Mouse (Mus musculus) cerebellum, adult 8-10 months (tissue): ENCODE data around the gene Mindy2.

ENCODE experiments used
- DNase-seq: peaks from one replicate; pipeline ENCODE4 v3.0.0; 2022

Gene Mindy2

DNA sequence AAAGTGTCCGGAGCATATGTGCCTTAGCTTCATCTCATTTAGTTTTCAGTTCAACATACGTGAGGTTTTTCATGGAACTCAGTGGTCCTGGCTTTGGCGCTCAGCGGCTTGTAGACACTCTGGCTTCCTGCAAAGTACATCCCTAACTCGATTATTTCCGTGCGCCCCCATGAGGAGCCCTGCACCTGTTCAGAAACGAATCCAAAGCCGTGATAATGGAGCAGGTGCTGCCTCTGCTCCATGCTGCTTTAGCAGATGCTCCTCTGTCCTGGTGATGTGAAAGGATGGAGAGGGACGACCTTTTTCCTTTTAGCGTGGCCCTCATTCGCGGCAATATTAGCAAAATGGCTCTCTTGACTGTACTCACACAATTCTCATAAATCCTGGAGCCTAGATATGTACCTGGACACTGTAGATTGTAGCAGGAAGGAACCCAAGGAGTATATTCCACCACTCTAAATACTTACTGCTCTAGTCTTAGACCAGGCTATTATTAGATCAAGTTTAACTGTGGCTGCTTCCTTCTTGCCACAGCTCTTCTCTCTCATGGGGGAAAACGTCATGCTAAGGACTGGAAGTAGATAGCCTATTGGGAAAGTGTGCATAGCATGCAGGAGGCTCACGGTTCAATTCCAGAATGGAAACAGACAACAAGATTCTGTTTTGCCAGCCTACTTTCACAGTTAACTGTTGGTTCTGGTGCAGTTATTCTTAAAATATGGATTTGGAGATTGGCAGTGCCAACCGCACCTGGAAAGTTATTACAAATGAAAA is 8.6 kb upstream of the Mindy2 start:
- peak; percentile 94 for DNase-seq

DNA sequence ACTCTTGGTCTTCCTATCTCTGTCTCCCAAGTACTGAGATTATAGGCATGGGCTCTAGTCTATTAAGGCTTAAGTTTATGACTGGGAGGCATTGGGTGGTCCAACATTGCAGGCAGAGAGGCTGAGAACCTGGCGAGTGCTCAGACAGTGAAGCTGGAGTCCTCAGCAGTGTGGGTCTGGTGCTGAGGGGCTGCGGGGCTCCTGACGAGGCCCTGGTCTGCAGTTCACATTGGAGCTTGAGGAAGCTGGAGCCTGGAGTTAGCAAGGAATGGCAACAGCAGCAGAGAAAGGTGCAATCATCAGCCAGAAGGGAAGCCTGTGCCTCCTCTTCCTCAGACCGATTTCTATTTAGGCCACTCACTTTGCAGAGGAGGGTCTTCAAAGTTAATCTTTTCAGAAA is 7.9 kb upstream of the Mindy2 start:
- DNase-seq: no peak

DNA sequence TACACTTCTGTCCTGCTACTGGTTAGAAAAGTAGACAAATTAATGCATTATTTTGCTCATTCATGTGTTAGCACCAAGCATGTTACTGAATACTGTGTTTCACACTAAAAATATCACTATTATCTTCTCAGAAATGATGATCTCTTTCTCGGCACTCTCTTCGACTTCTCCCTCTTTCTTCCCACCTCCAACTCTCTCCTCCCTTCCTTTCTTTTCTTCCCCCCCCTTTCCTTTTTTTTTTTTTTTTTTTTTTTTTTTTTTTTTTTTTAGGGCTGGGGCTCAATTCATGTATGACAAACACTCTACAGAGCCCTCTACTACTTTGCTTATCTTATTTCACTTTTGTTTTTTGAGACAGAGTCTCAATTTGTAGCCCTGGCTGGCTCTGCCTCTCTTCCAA is 1.3 kb upstream of the Mindy2 start:
- no peak for DNase-seq

DNA sequence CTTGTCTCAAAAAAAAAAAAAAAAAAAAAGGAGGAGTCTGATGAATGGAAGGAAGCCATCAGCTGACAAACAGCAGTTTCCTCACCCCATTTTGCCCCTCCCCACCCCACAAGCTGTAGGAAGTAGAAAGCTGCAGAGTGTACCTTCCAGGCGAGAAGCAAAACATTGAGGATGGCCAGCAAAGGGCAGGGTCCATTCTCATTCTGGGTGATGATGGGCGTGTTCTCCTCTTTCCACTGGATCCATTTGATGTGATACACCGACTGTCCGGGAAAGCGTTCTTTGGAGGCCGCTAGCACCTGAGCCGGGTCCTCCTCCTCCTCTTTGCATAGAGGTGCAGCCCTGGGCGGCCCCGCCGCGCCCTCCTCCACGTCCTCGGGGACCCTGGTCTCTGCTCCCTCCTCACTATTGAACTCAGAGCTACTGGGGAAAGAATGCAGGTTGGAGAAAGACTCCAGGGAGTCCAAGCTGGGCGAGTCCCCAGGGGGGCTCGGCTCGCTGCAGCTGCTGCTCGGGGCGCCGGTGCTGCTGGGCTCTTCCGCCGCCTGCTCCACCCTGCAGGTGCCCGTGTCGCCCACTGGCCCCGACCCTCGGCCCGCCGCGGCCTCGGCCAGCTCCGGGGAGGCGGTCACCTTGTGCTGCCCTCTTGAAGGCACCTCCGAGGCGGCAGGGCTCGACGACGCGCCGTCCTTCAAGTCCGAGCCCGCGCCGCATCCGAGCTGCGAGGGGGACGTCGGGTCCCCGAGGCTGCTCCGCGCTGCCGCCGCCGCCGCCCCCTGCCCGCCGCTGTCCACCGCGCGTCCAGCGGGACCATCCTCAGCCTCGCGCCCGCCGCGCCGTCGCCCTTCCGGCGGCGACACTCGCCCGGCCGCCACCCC is 605 bp downstream of the Mindy2 start, which contains the start of gene Gm10642:
Gene Gm10642, plus strand, starts transcription at position 122 of the 878 bp plus-strand sequence.
- DNase-seq: peak; percentile 71

DNA sequence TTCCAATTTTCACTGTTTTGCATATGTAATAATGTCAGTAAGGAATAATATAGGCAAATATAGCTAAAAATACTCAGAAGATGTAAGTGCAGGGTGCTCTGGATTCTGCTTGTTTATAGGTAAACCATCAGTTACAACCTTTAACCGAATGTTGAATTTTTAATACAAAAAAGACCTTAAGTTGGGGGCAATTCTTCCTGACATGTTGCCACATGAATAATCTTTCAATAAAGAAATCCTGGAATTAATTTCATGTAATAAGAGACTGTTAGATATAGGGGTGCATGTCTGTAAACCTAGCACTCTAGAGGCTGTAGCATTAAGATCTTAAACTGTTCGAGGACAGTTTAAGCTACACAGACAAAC is 1.2 kb downstream of the Mindy2 start:
- DNase-seq: no peak

DNA sequence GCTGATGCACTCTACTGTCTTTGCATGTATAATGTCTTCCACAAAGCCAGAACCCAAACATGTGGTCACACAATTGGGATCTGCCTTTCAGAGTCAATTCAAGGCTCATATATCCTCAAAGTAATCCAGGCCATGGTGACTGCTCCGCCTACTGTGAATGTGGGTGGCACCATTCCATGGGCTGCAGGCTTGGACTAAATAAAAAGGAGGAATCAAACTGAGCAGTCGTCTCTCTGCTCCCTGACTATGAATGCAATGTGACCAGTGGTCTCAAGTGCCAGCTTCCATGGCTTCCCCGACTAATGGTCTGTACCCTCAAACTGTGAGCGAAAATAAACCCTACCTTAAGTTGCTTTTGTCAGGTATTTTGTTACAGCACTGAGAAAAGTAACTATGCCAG is 2.5 kb downstream of the Mindy2 start:
- DNase-seq: no peak

DNA sequence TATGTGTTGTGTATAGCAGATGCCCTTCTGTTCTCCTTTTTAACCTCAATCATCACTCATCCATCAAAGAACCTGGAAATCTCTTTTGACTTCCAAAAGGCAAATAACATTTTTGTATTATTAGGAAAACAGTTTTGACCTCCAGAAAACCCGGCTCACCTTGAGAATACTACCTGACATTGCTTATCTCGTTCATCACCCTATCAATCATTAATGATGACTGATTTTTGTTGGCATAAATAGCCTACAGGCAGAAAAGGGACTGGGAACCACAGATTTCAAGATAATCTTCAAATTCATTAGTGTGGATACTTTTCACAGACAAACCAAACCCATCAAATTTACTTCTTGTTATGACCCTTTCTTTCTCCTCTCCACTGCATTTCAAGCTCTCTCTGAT is 3.1 kb downstream of the Mindy2 start:
- DNase-seq: no peak

DNA sequence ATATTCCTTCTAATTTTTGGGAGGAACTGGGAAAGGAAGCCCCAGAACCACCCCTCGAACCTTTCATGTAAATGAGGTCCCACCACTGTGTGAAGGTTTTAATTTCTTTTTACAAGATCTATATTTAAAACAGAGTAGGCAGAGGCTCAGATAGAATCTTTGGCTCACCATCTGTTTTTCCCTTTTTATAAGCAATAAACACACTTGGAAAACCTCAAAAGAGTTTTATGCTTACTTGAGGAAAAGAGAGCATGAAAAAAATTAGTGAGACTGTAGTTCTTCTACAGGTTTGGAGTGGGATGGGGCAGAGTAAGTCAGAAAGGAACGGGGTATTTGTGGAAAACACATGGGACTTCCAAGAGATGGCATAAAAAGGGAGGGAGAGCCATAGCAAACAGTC is 4.8 kb downstream of the Mindy2 start:
- no peak for DNase-seq

DNA sequence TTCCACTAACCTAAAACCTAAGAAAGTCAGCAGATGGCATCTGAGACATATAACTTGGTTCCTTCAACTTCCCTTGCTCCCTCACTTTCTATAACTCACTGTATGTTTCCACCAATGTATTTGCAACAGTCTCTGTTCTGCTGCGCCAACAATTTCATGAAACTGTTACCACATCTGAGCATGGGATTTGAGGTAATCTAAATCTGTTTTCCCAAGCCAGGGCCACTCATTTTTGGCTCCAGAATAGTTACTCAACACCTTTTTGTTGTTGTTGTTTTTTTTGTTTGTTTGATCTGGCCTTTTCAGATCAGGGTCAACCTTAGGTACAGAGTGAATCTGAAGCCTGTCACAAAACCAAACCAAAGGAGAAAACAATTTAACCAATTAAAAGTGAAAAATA is 6.0 kb downstream of the Mindy2 start:
- DNase-seq: no peak

DNA sequence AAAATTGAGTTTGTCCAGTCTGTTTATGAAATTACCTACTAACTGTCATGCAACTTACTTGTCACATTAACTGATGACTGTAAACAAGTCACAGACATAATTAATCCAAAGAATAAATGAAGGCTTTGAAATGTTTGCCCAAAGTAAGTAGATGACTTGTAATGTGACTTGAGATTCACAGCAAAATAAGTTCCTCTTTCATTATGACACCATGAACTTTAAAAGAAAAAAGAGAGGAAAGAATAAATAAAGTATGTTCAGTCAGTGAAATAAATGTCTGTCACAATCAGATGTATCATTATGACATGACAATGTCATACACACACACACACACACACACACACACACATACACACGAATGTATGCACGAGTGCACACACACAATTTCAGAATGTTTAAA is 6.7 kb downstream of the Mindy2 start:
- DNase-seq: no peak

DNA sequence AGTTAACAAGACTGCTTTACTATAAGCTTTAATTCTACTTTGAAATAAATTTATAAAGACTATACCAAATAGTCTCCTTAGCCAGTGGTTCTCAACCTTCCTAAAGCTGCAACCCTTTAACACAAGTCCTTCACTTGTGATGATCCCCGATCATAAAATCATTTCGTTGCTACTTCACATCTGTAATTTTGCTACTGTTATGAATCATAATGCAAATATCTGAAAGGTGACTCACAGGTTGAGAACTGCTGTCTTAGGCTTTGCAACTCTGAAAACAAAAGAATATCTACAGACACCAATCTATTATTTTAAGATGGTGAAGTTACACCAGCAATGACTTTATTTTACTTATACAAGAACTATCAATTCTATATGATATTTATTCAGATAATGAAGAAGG is 20.2 kb downstream of the Mindy2 start:
- DNase-seq: no peak

DNA sequence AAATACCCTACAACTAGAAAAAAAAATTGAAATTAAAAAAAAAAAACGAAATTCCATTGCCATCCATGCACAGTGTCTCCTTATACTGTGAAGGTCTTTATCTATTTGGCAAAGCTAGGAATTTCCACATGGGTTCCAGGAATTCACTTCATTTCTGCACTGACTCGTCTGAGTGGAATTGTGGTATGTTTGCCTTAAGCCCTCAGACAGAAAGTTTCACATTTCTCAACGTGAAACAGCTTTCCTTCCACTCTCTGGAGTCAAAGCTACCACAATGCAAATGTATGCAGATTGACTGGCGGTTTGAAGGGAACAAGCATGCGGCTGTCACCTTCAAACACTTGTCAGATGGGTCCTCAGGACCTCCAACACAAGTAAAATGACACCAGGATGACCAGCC is 25.3 kb downstream of the Mindy2 start:
- DNase-seq: no peak

DNA sequence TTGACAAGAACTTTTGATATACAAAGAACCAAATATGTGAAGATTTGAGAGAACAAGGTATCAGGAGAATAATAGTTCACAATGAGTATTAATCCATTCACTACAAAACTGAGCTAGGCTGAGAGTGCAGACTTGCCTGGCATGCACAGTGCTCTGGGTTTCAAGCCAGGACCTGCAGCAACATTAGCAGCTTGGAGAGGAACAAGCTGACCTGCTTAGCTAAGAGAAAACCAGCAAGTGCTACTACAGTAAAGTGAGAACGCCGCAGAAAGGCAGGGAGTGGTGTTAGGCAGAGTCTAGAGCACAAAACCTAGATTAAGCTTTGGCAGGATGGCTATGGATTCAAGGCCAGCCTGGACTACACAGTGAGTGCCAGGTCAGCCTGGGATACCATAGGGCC is 27.3 kb downstream of the Mindy2 start:
- peak; percentile 47 for DNase-seq

DNA sequence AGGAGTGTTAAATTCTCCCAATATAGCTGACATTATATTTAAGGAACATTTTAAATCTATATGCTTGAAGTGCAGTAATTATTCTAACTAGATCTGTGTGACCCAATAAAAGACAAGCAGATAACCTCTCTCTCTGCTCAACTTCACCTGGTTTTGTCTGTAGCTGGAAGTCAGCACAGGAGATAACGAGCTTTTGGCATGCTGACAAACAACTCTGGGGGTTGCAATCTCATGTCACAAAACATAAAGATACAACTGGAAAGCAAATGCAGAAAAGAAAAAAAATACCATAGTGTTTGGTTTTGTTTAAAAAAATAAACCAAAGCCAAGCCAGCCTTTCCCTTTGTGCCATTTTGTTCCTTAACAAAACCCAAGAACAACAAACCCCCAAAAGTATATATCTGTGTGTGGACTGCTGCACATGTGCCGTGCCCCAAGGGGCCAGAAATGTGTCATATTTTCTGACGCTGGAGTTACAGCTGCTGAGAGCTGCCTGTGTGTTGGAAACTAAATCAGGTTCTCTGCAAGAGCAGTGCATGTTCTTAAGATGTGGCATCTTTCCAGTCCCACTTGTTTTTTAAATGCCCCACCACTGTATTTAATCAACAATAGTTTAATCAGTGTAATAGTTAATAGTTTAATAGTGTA is 45.8 kb downstream of the Mindy2 start:
- DNase-seq: no peak

DNA sequence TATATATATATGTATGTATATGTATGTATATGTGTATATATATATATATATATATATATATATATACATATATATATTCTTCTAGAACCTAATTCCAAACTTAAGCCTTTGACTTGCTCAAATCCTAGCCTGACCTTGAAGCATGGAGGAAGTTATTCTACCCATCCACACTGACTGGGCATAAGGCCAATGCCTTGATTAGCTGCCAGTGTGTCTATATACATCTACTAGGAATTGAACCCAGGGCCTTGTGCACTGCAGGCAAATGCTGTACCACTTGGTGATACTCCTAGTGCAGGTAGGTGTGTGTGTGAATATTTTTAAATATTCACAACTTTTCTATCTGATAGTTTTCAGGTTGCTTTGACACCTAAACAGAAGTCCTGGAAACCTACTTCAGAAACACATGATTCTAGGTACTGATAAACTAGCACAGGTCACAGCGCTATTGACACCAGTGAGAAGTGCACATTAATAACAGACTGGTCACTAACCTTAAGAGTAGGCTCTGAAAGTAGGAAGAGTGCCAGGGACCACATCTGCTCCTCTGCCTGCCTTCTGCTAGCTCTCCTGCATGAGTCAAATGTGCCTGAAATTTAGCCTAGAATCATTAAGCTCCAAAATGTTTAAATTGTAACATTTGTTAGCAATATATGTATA is 54.7 kb downstream of the Mindy2 start:
- peak; percentile 36 for DNase-seq

DNA sequence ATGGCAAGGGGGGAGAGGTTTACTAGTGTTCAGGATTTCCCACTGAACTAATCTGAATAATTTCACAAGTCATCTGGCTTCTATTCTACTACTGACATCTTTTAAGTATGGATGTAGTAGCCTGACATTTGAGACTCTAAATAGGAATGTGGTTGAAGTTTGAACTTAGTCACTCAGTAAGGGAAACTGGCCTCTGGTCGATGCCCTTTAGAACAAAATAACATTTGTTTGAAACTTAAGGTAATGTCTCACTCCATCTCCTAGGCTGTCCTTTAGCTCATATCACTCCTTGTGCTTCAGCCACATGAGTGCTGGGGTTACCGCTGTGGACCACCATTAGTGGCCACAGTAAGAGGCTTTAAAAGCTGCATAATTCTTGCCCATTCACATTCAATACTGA is 58.7 kb downstream of the Mindy2 start:
- DNase-seq: no peak

DNA sequence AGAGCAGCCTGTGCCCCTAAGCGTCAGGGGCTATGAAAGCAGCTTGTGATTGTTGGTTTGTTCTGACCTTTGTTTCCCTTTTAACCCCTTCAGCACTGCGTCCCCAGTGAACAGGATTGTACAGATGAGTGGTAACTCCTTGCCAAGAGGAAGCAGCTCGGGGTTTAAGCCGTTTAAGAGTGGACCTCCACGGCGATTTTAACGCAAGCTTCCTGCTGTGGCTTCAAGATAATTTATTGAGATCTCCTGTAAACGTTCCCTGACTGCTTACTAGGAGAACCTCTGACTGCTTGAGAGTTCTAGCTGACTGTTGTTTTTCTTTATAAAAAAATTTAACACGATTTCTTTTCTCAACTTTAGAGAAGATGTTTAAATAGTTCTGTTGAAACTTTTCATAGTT is 65.5 kb downstream of the Mindy2 start:
- DNase-seq: no peak

DNA sequence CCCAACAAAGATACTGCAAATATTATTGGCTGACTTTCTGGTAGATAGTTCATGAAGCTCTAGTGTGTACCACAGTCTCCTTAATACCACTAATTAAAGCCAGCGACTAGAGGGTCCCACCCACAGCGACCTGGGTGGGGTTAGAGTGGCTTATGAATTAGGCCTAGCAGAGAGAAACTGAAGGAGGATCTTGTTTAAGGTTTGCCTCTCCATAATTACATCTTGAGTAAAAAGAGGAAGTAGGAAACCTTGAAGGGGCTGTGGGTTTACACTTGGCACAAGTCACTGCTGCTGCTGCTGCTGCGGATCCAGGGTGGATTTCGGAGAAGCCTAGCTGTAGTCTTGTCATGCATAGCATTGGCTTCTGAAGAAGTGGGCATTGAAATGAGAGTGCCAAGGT is 66.2 kb downstream of the Mindy2 start:
- DNase-seq: no peak

DNA sequence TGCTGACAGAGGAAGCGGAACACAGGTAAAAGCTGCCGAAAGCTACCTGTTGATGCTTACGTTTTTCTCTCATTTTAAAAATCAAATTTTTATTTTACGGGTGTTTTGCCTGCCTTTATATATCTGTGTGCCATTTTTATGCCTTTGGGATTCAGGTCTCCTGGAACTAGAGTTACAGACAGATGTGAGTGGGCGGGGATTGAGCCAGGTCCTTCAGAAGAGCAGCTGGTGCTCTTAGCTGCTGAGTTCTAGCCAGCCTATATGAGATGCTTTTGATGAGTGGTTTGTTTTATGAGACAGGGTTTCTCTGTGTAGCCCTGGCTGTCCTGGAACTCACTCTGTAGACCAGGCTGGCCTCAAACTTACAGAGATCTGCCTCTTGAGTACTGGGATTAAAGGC is 69.8 kb downstream of the Mindy2 start:
- no peak for DNase-seq

DNA sequence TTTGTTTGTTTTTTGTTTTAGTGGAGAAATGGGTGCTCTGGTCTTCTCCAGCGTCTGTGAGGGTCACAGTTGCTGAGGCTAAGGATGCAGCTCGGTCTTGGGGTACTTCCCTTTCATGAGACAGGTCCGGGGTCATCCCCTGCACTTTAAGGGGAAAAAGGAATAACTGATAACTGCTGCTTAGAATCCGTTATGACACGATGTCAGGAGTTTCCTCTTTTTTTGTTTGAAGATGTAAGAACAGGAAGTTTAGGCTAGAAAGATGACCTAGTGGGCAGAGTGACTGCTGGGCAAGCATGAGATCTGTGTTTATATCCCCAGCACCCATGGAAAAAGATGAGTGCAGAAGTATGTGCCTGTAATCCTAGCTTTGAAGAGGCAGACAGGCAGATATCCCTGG is 71.8 kb downstream of the Mindy2 start:
- DNase-seq: no peak

DNA sequence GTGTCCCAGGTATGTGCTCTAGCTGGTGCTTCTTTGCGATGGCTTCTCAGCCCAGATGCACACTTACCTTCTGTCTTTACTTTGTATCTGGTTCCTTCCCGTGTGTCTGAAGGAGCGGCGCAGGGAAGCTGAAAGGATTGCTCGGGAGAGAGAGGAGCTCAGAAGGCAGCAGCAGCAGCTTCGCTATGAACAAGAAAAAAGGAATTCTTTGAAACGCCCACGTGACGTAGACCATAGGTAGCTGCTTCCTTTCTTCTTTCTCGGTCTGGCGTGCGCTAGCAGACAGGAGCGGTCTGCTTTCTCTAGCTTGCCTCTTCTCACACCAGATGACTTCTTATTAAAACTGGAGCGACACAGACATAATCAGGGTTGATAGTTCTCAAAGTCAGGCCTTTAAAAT is 72.3 kb downstream of the Mindy2 start:
- no peak for DNase-seq

DNA sequence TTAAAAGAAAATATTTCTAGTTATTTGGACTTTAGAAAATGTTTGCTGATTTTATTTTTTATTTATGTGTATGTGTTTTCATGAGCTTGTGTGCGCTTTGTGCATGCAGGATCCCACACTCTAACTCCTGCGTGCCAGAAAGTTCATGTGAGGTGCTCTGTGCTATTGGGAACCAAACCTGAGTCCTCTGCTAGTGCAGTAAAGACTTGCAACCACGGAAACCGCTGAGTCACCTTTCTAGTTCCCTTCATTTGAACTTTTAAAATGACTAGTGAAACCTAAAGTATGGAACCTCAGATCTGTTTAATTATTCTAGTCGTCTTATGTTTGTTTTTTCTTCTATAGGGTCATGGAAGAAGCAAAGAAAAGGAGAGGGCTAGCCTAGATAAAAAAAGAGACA is 76.0 kb downstream of the Mindy2 start:
- no peak for DNase-seq

DNA sequence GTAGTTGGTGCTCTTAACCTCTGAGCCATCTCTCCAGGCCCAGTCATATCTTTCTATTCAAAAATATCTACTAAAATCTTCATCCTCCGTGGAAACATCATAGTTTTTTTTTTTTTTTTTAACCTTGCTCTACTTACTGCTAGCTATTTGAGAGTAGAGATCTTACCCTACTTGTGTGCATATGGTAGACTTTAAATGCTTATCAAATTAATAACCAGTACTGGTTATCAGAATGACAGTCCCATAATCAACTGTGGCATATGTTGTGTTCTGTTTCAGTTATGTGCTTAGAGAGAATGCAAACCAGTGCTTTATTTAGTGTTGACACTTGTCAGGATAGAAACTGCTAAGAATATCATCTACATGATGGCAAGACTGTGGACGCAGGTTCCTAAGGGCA is 78.9 kb downstream of the Mindy2 start:
- DNase-seq: no peak
